Mouse (Mus musculus): ENCODE measurements around the gene Zfp592.

GRCm38 (mm10) chr7:81063332-81063731 is 69.9 kb downstream of the Zfp592 start:
- TF ChIP-seq POLR2A (IDR thresholded peaks at IDR 0.05; ENCODE audit: control insufficient read depth in 1 of 2, insufficient read depth in 1 of 2, low read depth in 1 of 2, low read length in 2 of 2, poor library complexity in 1 of 2) (no peak), CTCF (IDR thresholded peaks at IDR 0.05 in 2 of 3, conservative IDR thresholded peaks at IDR 0.05 in 1 of 3; ENCODE audit: control insufficient read depth in 1 of 3, insufficient read depth in 1 of 3, low read depth in 2 of 3, low read length in 3 of 3, poor library complexity in 1 of 3, severe bottlenecking in 1 of 3) (no peak), JUND (IDR thresholded peaks at IDR 0.05; ENCODE audit: low read depth, low read length) (no peak), SMC3 (IDR thresholded peaks at IDR 0.05; ENCODE audit: low read depth, low read length) (no peak), MEF2A (IDR thresholded peaks at IDR 0.05; ENCODE audit: extremely low read depth, insufficient replicate concordance, low read depth, low read length, poor library complexity, severe bottlenecking) (no peak), ZC3H11A (IDR thresholded peaks at IDR 0.05; ENCODE audit: low read depth, low read length) (no peak), MYC (IDR thresholded peaks at IDR 0.05; ENCODE audit: low read depth, low read length) (no peak), MAZ (IDR thresholded peaks at IDR 0.05; ENCODE audit: low read depth, low read length) (no peak), GABPA (IDR thresholded peaks at IDR 0.05; ENCODE audit: low read depth, low read length) (no peak), EP300 (IDR thresholded peaks at IDR 0.05; ENCODE audit: low read depth in 1 of 2, low read length in 2 of 2) (no peak)

All from MEL (cell line).